Mouse (Mus musculus): ENCODE measurements around the gene Pfdn6.

Pfdn6 gene

GRCm38 (mm10) chr17:33930280-33931158 lies 9.6 kb downstream of the Pfdn6 start:
- DNase-seq: peak; percentile 58 to 63

- DNase-seq: peak; percentile 96 to 97
Observed at GRCm38 (mm10) chr17:33929371-33930279, 10.5 kb downstream of the Pfdn6 start, which contains the start of gene Rgl2. Gene Rgl2 (plus strand): TSS chr17:33929543.

- DNase-seq: no peak
Observed at GRCm38 (mm10) chr17:33928251-33928947, 11.7 kb downstream of the Pfdn6 start.

GRCm38 (mm10) chr17:33926207-33926932 lies 13.8 kb downstream of the Pfdn6 start:
- peak; percentile 35 to 44 for DNase-seq

GRCm38 (mm10) chr17:33925406-33926116 lies 14.6 kb downstream of the Pfdn6 start:
- no peak for DNase-seq

- peak; percentile 83 to 84 for DNase-seq
Observed at GRCm38 (mm10) chr17:33924577-33925283, 15.4 kb downstream of the Pfdn6 start.

GRCm38 (mm10) chr17:33921361-33921760 lies 18.8 kb downstream of the Pfdn6 start:
- no peak for DNase-seq

GRCm38 (mm10) chr17:33920282-33921097 lies 19.7 kb downstream of the Pfdn6 start:
- DNase-seq: peak; percentile 90 to 91

- peak; percentile 89 to 93 for DNase-seq
Observed at GRCm38 (mm10) chr17:33919351-33920281, 20.5 kb downstream of the Pfdn6 start.

GRCm38 (mm10) chr17:33918293-33919203 lies 21.6 kb downstream of the Pfdn6 start:
- peak in 1 of 2 experiments; percentile 29 for DNase-seq

- no peak for DNase-seq
Observed at GRCm38 (mm10) chr17:33917656-33918292, 22.4 kb downstream of the Pfdn6 start.

GRCm38 (mm10) chr17:33916847-33917655 lies 23.1 kb downstream of the Pfdn6 start:
- DNase-seq: no peak

- no peak for DNase-seq
Observed at GRCm38 (mm10) chr17:33916294-33916693, 23.8 kb downstream of the Pfdn6 start.

GRCm38 (mm10) chr17:33915671-33916250 lies 24.4 kb downstream of the Pfdn6 start, which contains the start of the genes Tapbp and Zbtb22:
Gene Tapbp (plus strand): TSS chr17:33915899.
Gene Zbtb22 (plus strand): TSS chr17:33915904.
- peak; percentile 89 to 91 for DNase-seq

GRCm38 (mm10) chr17:33914969-33915391 lies 25.2 kb downstream of the Pfdn6 start:
- no peak for DNase-seq
